Mouse (Mus musculus) urinary bladder, adult 18-20 months (tissue): ENCODE data around the gene Slc6a6.

Source experiments
- DNase-seq, 2 experiments: peaks; one replicate each; pipeline ENCODE4 v3.0.0; 2022; ENCODE audit warnings: low spot score in 2 of 2, mixed read lengths in 2 of 2

The Slc6a6 gene

GRCm38 (mm10) chr6:91700823-91701621, 17.2 kb downstream of the Slc6a6 start:
- DNase-seq = no peak

DNA sequence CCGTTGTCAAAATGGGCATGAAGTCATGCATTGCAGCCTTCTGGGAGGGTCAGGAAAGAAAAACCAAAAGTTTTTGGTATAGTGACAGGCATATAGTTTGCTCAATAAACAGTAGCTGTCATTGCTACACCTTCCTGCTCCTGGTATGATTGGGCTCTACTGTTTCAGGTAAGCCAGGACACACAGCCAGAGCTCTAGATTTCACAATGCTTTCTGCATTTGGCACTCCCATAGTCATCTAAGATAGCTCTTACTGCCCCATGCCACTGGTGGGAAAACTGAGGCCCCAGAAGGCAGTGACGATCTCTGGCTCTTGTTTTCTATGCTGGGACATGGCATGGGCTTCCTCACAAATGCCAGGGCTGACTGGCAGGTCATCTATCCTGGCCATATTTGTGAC, 19.6 kb downstream of the Slc6a6 start:
- no peak for DNase-seq

GRCm38 (mm10) chr6:91704446-91704845, 20.6 kb downstream of the Slc6a6 start:
- DNase-seq = no peak

DNA sequence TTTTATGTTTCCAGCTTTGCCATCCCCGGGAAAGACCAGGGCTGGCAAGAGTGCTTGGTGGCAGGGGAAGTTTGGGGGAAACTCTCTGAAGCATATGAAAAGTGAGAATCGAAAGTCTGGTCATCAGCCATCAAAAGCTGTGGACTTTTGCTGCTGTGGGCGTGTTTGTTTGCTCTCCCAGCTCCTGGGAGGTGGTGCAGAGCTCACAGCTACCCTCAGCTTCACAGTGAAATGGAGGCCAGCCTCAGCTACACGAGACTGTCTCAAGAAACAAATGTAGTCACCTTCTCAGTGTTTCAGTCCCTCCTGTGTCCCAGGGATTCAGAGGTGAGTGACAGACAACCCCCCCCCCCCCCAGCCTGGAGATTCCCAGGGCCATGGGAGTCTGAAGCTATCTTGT, 21.8 kb downstream of the Slc6a6 start:
- DNase-seq = no peak

- DNase-seq = no peak
Observed at GRCm38 (mm10) chr6:91706072-91706776, 22.4 kb downstream of the Slc6a6 start.

DNA sequence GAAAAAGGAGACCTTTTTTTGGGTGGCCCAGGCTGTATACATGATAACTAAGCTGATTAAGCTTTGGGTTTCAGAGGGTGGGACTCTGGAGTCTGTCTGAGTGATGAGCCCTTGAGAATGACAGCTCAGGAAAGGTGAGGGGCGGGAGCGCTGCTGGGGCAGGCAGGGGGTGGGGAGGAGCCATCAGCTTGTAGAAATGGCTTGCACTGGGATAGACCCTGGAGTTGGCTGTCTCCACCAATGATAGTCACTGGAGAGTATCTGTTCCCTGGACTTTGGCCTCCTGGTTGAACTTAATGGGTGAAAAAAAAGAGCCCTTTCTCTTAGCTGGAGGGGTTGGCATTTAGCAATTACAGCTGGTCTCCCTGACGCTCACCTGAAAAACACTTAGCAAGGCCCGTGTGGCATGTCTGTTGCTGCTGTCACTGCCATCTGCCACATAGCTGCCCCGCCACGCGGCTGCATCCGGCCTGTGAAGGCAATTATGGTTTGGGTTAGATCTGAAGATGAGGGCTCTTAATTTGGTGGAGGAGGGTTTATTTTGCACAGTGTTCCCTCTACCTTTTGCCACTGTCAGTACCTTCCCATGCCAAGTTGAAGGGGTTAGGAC, 23.5 kb downstream of the Slc6a6 start:
- DNase-seq = no peak

DNA sequence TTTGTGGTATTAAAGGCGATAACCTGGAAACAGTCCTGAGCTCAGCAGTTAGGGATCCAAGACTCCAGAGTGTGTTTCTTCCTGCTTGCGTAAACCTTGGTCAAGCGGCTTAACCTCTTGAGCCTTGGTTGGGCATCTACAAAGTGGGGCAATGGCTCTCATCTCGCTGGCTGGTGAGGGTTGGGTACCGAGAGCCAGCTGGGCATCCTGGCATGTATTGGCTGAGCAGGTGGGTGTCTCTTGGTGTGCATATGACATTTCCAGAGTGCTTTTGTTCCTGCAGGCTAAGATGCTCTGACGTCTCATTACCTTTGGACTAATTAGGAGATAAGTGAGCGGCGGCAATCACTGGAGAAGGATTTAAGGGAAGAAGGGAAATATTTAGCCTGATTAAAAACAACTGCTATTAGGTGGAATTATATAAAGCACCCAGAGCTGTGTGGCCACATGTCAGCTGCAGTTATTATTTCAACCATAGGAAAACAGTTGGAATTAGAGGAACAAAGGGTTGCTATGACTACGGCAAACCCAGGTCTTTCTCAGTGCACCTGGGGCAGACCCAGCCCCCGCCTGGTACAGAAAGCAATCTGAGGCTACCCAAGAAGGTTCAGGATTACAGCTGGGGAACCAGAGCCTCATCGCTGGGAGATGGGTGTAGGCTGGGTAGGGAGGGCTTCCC, 24.2 kb downstream of the Slc6a6 start:
- no peak for DNase-seq

GRCm38 (mm10) chr6:91708919-91709318, 25.1 kb downstream of the Slc6a6 start:
- DNase-seq = no peak

DNA sequence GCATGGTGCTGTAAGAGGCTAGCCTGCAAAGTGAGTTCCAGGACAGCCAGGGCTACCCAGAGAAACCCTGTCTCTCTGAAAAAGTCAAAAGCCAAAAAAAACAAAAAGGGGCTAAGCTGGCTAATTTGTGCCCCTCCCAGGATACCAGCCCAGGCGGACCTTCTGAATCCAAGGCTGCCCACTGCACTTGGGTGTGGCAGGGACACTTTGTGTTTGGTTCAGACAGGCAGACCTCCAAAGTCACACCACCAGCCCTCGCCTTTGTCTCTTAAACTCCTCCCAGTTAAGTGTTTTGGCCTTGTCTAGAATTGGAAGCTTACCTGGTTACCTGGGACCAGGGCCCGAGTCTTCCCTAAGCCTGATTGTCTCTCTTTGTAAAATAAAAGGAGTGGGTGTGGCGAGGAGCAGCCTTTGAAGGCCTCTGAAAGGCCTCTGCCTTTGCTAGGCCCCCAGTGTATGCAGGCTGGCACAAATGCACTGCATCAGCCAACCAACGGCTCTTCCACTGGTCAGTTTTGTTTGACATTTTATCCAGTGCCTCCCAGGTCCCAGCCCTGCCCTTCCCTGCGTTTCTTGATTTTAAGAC, 26.6 kb downstream of the Slc6a6 start:
- no peak for DNase-seq

DNA sequence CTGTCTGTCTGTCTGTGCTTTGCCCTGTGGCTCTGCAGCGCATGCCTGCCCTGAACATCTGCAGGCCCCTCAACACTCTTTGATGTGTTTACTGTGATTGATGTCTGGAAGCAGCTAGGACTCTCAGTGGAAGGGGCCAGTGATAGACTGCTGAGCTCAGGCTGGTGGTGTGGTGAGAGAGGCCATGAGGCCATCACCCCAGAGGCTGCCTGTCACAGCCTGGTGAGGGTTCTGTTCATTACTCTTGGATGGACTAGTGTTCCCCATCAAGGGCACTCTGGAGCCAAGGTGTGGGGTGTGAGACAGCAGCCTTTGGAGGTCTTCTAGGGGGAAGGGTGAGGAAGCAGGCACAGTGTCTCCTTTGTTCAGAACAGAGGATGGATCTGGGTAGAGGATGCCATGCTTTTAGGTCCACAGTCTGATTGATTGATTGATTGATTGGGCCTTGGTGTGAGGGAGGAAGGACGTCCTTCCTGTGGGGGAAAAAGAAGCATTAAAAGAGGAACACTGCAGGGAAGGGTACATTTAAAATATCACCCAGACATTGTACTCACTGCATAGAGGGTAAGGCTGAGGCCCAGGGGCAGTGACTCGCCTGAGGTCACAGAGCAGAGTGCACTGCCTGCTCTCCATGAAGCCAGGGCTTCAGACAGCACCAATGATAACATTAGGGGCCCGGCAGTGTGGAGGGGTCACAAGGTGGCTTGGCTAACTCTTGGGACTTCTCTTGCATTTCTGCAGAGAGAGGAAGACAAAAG, 28.4 kb downstream of the Slc6a6 start:
- no peak for DNase-seq

- peak; percentile 57 to 72 for DNase-seq
Observed at GRCm38 (mm10) chr6:91712855-91713331, 29.0 kb downstream of the Slc6a6 start.

DNA sequence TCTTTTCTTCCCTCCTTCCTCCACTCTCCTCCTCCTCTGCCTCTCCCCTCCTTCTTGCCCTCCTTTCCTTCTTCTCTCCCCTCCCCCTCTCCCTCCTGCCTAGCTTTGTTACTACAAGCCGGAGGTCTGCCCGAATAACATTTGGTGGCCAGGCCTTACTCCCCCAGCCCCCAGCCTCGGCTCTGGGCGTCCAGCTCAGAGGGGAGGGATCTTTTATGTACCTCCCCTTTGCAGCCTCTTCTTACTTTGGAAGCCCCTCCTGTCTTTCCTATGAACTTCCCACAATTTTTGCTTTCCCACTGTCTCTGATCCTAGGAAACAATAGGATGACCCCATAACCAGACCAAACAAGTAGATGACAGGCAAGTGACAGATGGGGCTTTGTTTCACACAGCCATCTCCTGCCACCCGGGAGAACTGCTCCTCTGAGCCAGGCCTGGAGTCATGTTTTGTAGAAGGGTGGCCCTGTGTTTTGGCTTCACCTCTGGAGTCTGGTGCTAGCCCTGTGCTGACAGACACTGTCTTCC, 29.6 kb downstream of the Slc6a6 start:
- DNase-seq = no peak

DNA sequence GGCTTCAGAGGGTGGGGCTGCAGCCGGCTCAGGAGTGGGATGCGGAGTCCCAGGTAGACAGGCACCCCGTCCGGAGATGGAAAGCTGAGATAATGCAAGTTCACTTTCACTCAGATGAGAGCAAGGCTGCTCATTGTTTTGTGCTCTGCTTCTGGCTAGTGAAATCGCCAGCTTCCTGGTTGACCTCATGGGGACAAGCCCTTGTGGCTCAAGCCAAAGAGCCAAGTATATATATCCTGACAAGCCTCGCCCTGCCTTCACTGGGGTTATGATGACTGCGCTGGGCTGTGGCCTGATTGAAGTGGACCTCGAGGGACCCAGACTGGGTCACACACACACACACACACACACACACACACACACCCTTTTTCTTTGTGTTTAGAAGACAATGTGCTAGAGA, 31.2 kb downstream of the Slc6a6 start:
- no peak for DNase-seq

DNA sequence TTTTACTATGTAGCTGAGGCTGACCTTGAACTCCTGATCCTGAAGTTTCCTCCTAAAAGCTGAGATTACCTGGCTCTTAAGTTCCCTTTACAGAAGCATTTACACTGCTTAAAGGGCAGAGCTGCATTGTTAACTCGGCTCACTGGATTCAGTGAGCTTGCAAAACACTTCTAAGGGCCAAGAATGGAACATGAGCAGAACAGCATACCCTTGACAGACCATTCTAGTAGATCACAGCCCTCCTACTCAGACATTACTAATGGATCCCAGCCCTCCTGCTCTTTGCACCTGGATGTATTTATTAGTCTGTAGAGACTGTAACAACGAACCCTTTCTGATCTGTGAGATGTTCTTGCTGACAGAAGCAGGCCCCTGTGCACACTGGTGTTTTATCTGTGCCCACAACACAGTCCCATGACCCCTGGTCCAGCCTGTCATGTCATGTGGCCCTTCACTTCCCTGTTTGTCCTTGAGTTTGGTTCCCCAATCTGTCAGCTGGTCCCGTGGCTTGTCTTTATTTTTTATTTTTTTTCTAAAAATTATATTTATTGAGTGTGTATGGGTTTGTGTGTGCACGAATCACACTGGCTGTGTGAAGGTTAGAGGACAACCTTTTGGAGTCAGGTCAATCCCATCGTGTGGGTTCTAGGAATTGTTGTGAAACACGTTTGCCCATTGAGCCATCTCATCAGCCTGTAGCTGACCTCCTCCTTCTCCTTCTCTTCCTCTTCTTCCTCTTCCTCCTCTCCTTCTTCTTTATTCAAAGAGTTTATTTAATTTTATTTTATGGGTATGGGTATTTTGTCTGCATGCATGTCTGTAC, 32.3 kb downstream of the Slc6a6 start:
- no peak for DNase-seq

DNA sequence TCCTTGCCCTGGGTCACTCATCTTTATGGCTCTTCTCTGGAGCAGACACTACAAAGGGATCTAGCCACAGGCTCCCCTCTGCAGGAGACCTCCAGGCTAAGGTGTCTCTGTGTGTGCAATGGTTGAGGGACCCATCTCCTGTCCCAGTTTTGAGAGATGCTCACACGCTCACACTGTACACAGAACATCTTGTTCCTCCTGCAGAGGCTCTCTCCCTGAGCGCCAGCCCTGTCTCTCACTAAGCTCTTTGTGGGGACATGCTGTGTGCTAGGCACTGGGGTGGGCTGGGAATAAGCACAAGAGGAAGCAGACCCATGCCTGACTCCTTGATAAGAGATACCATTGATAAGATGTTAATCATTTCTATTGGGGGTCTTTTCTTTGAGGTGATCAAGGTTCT, 34.2 kb downstream of the Slc6a6 start:
- DNase-seq = no peak

DNA sequence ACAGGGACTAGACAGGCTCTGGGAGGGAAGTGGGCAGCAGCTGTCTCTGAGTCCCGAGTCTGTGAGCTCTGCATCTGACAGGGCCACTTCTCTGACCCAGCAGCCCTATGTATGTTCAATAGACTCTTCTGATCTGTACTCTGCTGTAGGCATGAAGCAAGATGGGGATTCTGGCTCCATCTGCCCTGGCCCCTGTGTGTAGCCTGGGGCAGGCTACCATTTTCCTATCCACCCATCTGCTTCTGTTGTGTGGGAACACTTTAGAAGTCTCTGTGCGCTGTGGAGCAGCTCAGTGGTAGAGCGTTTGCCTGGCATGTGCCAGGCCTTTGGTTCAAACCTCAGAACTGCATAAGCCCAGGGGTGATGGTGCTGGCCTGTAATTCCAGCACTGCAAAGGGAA, 34.8 kb downstream of the Slc6a6 start:
- DNase-seq = no peak

DNA sequence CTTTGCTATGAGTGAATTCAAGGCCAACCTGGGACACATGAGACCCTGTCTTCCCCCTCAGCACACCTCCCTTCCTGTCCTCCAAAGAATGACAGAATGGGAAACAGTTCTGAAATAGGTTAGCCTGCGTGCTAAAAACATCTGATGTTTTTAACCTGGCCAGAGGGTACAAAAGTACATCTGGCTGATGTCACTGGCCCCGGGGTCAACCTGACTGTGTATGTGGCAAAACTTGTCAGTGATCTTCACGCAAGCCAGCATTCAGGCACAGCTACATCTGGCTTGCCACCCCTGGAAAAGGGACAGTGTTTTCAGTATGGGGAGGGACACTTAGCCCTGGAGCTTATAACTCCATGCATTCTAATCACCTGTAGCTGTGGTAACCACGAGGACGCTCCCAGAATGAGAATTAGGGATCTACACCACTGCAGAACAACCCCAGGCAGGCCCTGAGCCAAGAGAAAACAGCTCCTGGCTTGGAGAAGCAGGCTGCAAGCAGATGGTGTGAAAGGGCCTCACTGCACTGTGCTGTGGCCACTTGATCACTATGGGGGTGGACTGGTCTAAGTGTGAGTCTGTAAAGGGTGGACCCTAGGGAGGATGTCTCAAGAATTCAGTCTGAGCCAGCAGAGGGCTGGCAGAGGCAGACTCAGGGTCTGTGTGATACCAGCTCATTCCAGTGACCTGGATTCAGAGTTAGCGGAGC, 35.3 kb downstream of the Slc6a6 start:
- no peak for DNase-seq

GRCm38 (mm10) chr6:91719865-91720533, 36.1 kb downstream of the Slc6a6 start:
- DNase-seq = no peak
